Mouse (Mus musculus) gastrocnemius, postnatal 10 days (tissue): ENCODE results near the gene Zcchc17. TPM values are rescaled to one million over a fixed set of nuclear protein-coding genes. Genes with fewer than 3 reads are reported as not detected.

ENCODE experiments used
- DNase-seq: peaks from one replicate; pipeline ENCODE4 v3.0.0; 2021; ENCODE audit warnings: mixed read lengths
- total RNA-seq, 2 experiments: library from RNA; stranded (reverse); gene quantifications; 2 replicates each; pipeline ENCODE4 v1.2.3; 2021

The Zcchc17 gene
- total RNA-seq, 2 experiments from 2014 or later = 45.4 to 46.9 TPM

GRCm38 (mm10) chr4:130318122-130318521 is 41.6 kb downstream of the Zcchc17 start:
- no peak for DNase-seq

GRCm38 (mm10) chr4:130316691-130317090 is 43.1 kb downstream of the Zcchc17 start:
- no peak for DNase-seq

GRCm38 (mm10) chr4:130315771-130316527 is 43.8 kb downstream of the Zcchc17 start:
- peak; percentile 53 for DNase-seq

DNA sequence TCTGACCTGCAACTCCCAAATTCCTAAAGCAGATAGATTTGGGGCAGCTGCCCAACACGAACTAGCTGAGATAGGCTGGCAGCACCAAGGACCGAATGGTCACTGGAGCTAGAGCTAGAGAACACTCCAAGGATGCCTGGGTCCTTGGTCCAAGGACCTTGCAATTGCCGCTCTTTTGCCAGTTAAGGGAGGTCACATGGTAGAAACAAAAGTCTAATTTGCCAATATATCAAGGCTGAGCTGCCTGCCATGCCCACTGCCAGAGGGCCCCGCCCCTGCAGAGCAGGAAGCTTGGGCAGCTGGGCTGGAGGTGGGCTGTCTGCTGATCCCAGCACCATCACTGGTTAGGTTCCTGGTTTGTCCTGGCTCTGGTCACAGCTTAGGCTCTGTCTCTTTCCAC is 46.2 kb downstream of the Zcchc17 start:
- no peak for DNase-seq

- DNase-seq = no peak
These were observed 47.2 kb downstream of the Zcchc17 start for GRCm38 (mm10) chr4:130312526-130312925.

GRCm38 (mm10) chr4:130309254-130309653 is 50.5 kb downstream of the Zcchc17 start:
- DNase-seq = no peak

DNA sequence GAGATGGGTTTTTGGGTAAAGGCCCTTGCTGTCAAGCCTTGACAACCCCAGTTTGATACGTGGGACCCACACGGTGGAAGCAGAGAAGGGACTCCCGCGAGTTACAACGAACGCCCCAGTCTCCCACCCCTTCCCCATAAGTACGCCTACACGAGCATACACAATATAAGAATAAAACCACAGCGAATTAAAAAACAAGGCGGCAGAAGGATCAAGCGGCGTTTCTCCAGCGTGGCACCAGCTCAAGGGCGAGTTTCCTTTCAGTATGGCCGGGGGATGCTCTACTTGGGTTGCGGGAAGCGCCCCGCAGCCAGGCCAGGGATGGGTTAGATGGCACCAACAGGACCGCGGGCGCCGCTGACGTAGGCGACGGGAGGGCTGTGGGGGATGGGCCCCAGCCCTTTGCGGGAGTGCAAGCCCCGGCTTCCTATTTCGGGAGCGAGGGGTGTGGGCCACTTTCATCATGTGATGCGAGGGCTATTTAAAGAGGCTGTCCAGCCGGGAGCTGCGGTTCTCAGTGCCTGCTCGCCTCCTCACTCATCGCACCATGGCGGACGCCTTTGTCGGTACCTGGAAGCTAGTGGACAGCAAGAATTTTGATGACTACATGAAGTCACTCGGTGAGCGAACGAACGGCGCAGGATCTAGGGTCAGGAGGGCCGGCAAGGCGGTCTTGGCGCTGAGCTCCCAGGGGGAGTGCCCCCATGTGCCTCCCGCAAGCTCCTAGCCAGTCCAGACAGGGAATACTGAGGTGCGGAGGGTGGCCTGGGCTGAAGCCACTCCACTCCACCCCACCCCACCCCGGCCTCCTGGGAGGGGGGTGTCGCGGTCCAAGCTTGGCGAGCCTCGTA is 51.3 kb downstream of the Zcchc17 start, which contains the start of the genes Fabp3 and Gm10570:
Gene Fabp3 (plus strand): TSS at position 365 of the 851 bp plus-strand sequence.
Gene Gm10570 (minus strand): TSS at position 444 of the 851 bp plus-strand sequence.
- DNase-seq = peak; percentile 63

GRCm38 (mm10) chr4:130307851-130308230 is 51.9 kb downstream of the Zcchc17 start:
- DNase-seq = peak; percentile 48

DNA sequence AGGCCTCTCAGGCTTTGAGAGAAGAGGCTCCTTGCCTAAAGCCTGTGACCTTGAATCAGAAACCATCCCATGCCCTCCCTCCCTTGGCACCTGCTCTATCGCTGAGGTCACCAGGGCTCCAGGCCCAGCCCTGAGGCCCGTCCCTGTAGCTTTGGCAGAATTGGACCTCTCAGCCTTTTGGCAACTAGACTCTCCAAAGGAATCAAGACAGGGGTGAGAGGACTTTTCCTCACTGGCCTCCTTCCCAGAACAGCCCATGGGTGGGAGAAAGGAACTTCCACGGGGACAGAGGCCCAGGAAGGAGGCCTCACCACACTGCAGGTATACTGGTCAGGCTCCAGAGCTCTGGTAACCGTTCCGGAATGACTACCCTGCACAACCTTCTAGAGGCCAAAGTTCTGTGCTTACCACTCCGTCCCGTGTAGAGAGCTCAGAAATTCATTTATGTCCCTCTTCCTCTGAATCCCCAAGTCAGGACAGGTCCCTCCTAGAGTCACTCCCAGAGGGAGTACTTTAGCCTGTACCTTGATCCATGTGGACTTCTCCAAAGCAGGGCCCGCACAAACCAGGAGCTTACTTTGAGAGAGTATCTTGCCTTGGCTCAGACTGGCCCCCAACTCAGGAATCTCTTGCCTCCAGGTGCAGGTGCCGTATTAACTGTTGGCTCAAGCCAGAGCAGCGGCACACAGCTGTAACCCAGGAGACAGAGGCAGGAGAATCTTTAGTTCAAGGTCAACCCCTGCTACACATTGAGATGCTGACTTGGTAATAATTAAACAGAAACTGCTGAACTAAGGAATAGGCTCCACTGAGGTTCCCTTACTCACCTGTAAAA is 52.7 kb downstream of the Zcchc17 start:
- DNase-seq = peak; percentile 53

DNA sequence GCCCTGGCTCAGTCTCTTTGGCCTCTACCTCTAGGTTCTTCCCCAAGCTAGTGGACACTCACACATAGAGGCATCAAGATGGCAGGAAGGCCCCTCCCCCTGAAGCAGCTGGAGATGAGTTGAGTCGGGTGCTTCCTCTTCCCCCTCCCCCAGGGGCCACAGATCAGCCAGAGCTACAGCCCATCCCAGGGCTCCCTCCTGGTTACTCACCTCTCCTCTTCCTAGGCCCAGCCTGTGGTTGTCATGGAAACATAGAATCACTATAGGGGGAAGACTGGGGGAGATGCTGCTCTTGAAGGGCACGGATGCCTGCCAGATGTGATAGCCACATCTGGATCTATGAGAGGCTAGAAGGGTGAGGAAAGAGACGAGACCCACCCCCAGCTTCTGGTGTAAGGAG is 55.0 kb downstream of the Zcchc17 start:
- no peak for DNase-seq

DNA sequence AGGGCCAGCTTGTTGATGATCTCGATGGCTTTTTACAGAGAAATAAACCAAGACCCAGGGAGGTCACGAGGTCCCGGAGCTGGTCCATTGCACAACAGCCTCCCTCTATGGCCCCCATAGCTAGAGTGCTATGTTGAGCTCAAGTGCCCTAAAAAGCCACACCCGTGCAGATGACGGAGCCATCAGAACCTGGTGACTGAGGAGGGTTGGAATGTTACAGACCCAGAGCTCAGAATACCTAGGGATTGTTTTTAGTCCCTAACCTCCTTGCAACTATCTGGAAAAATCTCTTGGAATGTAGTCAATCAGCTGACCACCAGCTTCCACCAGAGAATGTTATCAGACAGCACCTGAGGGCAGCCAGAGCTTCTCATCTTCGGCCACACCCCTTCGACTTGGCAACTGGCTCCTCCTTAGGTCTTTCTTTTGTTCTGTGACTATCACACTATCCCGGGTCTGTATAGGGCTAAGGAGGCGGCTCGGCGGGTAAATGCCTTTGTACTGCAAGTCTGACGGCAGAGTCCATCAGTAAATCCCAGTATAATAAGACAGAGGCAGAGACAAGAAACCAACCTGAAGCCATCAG is 57.4 kb downstream of the Zcchc17 start:
- no peak for DNase-seq

GRCm38 (mm10) chr4:130299629-130300018 is 60.1 kb downstream of the Zcchc17 start:
- DNase-seq = no peak

DNA sequence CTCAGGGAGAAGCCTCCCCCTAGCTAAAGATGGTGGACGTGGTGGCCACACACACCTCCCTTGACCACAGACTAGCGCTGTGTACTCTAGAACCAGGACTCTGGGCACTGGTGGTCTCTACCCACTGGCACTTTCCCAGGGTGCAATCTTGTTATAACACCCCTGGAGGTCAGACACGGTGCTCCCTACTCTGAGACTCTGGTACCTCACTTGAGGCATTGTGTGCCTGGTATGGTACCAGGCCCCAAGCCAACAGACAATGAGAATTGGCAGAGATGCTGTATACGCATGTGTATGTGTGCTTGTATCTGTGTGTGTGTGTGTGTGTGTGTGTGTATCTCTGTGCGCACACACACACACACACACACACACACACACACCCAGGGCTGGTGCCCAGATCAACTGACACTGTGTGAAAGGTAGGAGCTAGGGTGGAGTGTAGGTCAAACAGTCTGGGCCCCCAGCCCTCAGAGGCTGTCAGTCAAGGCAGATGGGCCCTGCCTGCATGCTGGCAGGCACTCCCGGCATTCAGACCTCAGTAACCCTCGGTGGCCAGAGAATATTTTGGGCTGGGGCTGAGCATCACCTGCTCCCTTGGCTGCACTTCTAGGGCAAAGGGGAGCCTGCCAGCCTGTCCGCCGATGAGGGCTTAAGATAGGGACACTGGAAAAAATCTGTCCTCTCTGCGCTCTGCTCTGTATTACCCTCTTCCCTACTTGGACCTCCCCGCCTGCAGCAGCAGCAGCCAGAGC is 60.7 kb downstream of the Zcchc17 start:
- DNase-seq = peak; percentile 72

DNA sequence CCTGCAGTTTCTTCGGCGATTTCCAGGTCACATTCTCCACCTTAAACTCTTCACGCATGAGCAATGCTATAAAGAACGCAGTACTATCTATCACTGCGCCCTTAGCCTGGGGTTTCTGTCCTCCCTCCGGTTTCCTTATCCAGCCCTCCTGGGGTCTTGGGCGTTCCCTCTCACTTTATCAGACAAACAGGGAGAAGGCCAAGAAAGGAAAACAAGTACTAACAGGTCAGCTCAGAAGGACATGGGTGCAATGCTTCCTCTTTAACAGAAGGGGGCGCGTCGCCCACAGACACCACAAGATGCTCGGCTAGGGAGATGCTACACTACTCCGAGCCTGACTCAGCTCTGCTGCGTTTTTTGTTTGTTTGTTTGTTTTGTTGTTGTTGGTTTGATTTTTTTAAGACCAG is 62.6 kb downstream of the Zcchc17 start:
- no peak for DNase-seq

DNA sequence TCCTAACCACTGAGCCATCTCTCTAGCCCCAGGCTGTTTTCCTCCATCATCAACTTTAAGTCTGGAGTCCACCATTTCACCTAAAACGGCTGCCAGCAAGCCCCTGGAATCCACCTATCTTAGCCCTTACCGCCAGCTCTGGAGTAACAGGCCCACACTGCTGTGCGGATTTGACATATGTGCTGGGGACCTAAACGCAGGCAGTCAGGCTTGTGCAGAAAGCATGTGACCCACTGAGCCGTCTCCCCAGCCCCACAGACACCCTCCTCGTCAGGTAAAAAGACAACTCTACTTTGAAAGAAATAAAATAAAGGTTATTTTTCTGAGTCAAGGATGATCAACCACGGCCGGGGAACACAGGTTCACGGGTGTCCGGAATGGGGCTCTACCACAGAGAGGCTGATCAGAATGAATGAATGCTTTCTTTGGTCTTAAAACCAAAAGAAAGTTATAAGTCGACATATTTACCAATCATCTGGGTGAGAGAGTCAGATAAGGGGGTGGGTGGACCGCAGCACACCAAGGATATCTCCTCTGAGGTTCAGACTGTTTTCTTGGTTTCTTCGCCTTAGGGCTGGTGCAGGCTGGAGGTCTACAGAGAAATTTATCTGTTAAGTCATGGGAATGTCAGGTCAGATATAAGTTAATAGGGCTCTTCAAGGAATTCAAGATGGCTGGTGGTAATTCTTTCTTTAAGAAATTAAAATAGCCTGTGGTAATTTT is 63.3 kb downstream of the Zcchc17 start:
- no peak for DNase-seq

DNA sequence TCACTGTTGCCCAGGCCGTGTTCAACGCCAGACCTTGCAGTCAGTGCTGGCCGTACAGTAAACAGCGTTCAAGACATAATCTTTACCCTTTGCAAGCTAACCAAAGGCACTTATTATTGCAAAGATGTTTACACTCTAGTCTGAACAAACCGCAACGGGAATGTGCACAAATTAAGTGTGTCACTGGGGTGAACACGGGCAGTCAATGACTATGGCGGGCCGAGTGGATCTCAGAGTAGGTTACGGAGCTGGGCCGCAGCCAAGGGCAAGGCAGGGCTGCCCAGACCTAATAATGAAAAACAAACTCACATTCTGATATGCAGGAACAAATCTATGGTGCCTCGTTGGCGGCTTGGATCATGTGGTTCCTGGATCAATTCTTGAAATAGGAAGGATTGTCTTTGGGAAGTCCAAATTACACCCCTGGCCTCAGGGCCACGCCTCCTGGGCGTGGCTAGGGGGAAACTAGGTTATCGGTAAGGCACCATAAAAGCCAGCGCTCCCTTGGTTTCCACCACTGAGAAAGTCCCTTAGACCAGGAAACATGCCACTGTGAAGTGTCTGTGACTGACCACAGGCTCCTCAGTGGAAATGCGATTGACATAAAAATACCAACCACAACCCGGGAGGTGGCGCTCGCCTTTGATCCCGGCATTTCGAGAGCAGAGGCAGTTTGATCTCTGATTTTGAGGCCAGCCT is 64.5 kb downstream of the Zcchc17 start:
- DNase-seq = no peak

DNA sequence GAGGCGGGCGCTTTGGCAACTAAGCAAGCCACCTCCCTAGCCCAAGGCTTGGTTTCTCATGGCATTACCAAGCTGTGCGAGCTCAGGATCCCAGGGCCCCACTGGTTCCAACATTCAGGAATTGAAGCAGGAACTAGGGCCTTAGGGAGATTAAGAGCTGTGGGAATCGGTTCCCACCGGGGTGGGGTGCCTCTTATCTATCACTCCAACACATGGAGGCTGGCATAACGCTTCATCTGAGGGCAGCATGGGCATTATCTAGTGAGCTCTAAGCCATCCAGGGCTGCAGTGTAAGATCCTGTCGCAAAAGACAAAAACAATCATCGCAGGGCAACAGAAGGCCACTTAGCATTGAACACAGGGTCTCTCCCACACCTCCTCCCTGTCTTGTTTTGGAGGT is 65.2 kb downstream of the Zcchc17 start:
- no peak for DNase-seq

DNA sequence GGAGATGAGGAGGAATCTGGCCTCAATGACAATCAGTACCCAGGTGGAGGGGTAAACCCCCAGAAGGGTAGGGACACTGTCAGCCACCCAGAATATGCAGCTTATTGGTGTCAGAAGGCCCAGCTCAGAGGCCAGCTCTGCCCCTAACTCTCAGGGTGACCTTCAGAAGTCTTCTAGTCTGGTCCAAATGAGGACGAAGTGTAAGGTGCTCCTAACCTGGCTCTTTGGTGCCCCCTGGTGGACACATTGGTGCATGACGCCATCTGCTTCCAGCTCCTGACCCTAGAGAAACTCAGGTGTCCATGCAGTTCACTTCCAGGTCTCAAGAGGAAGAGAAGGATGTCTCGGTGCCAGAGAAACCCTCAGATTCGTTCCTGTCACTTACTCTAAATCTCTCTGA is 67.5 kb downstream of the Zcchc17 start:
- peak; percentile 84 for DNase-seq

DNA sequence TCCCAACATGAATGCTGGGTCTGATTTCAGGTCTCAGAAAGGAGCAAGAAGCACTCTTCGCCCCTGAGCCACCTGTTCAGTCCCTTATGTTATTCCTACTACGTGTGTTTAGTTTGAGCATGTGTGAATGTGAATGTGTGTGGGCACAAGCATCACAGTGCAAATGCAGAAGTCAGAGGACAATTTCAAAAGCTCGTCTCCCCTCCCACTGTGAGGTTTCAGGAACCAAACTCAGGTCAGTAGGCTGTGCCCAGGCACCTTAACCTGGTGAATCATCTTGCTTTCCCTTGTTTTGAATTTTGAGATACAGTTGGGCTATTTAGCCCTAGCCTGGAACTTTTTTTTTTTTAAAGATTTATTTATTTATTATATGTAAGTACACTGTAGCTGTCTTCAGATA is 69.9 kb downstream of the Zcchc17 start:
- DNase-seq = no peak

GRCm38 (mm10) chr4:130286531-130286930 is 73.2 kb downstream of the Zcchc17 start:
- DNase-seq = no peak
